Mouse (Mus musculus): ENCODE measurements around the gene Pnpla8. TPM values are rescaled to one million over a fixed set of nuclear protein-coding genes. Genes with fewer than 3 reads are reported as not detected.
"Not testable (repeated sequence)": the region's sequence is repeated elsewhere in the genome, so short reads cannot be mapped to it uniquely, and the experiment has no call there.

The Pnpla8 gene
- 49.1 and 51.5 TPM in 2 replicates for polyA plus RNA-seq (2015; fragmentation: Nextera tagmentation; extraction: Ambion mirVana)

GRCm38 (mm10) chr12:44221070-44221469, at the start of gene Pnpla8:
Gene Pnpla8, plus strand, starts transcription at chr12:44221370.
- DNase-seq (ENCODE audit: low spot score) = not testable (repeated sequence)

- no peak for DNase-seq (ENCODE audit: low spot score)
These were observed 44.7 kb upstream of the Pnpla8 start for GRCm38 (mm10) chr12:44176331-44177037.

DNA sequence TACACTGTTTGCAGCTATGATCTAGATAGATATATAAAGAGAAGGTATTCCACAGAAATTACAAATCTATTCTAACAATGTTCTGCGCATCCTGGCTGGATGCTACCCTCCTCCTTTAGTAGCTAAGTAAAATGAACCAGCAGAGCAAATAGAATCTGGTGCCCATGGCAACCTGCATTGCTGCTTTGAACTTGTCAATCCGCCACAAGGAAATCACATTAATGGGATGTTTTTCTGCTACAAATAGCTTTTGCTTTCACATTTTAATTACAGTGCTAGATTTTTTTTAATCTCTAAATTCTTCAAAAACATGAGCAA, 44.2 kb upstream of the Pnpla8 start:
- no peak for DNase-seq (ENCODE audit: low spot score)

GRCm38 (mm10) chr12:44181081-44181982, 39.8 kb upstream of the Pnpla8 start:
- DNase-seq (ENCODE audit: low spot score) = no peak

DNA sequence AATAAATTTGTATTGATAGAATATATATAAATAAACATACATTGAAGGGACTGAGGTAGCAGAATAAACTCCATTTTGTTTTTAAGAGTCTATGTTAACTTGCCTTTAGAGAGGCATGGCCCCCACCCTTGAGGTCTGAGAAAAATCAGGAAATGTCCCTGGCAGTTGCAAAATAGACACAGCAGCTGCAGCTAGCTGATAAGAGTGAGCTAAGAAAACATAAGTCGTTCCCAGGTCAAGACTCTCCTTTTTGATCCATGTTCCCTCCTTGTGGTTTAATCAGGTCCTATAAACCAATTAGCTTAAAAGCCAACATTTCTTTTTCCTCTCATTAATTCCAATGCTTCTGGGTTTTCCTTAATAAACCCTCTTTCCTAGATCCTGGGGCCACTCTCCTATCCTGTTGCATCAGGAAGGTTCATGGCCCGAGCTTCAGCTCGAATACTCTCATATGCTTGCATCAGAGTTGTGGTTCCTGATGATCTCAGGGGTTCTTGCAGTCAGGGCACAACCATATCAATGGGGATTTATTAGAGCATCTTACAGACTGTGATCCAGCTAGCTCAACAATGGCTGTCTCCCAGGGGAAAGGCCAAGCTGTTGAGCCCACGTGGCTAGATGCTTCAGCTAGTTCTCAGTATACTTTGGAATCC, 23.2 kb upstream of the Pnpla8 start:
- DNase-seq (ENCODE audit: low spot score) = no peak

GRCm38 (mm10) chr12:44209141-44209823, 11.9 kb upstream of the Pnpla8 start:
- DNase-seq (ENCODE audit: low spot score) = peak; percentile 19

DNA sequence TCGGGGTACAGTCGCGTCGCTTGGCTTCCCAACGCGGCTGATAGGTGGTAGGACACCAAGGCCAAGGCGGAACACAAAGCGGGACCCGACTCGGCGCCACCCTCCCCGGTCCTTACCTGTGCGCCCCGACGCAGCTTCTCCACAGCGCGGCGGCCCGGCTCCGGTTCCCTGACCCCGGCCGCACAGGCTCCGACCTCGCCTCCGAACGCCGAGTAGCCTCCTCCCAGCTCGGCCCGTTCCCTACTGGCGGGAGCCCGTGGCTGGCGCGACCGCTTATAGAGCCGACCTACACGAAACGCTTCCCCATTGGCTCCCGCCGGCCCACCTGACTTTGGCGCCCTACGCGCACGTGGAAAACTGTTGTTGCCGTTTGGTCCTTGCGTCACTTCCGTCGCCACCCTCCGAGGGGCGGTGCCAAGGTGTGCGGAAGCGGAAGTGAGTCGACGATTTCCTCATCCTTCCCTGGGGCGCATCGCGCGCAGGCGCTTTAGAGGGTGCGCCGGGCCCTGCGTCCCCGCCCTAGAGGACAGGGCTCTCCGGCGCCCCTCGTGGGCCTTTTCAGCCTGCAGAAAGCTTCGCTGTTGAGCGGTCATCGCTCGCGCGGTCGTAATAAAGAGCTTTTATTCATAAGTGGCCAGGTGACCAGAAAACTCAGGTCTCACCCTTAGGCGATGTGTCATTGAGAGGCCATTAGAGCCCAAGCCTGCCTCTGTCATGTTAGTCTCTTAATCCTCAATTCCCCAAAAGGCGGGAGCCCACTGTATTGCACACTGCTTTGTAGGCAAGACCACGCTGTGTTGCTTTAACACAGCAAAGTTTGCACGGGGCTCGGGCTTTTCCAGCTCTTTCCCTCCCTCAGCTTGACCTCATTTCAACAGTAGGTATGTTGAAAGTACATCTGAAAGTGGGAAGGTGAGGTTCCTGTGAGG, 11.1 kb upstream of the Pnpla8 start, which contains the start of gene Dnajb9:
Gene Dnajb9 (minus strand): TSS at position 503 of the 929 bp plus-strand sequence.
- DNase-seq (ENCODE audit: low spot score) = peak; percentile 100

DNA sequence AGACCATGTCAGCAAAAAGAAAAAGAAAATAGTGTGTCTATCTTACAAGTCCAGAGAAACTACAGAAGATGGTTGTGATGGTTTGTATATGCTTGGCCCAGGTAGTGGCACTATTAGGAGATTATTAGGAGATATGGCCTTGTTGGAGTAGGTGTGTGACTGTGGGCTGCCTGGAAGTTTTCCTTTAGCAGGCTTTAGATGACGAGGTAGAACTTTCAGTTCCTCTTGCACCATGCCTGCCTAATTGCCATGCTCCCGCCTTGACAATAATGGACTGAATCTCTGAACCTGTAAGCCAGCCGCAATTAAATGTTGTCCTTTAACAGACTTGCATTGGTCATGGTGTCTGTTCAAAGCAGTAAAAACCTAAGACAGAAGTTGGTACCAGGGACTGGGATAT, 9.6 kb upstream of the Pnpla8 start:
- no peak for DNase-seq (ENCODE audit: low spot score)

DNA sequence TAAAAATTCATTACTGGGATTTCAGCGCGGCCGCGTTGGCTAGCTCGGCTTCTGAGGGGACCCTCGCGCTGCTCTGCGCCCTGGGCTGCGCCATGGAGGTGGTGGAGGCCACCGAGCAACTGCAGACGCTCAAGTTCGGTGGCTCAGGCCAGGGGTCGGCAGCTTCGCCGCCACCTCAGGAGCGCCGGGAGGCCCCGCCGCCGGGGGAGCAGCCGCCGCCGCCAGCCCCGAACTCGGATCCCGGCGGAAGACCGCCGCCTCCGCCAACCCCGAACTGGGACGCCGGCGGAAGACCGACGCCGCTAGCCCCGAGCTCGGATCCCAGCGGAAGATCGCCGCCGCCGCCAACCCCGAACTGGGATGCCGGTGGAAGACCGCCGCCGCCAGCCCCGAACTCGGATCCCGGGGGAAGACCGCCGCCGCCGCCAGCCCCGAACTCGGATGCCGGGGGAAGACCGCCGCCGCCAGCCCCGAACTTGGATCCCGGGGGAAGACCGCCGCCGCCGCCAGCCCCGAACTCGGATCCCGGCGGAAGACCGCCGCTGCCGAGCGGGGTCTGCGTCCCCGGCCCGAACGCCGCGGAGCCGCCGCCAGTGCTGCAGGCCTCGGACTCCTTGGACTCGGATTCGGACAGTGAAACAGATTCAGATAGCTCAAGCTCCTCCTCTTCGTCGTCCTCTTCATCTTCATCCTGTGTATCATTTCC, 634 bp downstream of the Pnpla8 start:
- no peak for DNase-seq (ENCODE audit: low spot score)

- no peak for DNase-seq (ENCODE audit: low spot score)
These were observed 1.9 kb downstream of the Pnpla8 start for GRCm38 (mm10) chr12:44223044-44223443.

DNA sequence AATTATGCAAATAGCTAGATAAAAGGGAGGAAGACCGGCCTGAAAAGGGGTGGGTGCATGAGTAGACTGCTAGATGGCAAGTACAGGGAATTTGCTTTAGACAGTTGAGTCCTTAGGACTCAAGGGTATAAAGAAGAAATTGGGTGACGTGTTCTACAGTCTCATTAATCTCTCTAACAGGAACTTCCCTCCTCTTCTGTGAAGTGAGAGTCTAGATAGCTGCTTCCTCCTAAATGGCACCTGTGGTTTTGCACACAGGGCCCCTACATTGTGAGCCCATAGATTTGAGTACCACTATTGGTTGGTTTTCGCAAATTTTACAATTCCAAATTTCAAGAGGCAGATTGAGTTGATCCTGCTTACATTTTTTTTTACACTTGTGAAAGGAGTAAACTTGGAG, 3.5 kb downstream of the Pnpla8 start:
- no peak for DNase-seq (ENCODE audit: low spot score)

GRCm38 (mm10) chr12:44241090-44241489, 19.9 kb downstream of the Pnpla8 start:
- DNase-seq (ENCODE audit: low spot score) = no peak

GRCm38 (mm10) chr12:44242407-44242806, 21.2 kb downstream of the Pnpla8 start:
- no peak for DNase-seq (ENCODE audit: low spot score)

- DNase-seq (ENCODE audit: low spot score) = no peak
These were observed 24.6 kb downstream of the Pnpla8 start for GRCm38 (mm10) chr12:44245739-44246138.

DNA sequence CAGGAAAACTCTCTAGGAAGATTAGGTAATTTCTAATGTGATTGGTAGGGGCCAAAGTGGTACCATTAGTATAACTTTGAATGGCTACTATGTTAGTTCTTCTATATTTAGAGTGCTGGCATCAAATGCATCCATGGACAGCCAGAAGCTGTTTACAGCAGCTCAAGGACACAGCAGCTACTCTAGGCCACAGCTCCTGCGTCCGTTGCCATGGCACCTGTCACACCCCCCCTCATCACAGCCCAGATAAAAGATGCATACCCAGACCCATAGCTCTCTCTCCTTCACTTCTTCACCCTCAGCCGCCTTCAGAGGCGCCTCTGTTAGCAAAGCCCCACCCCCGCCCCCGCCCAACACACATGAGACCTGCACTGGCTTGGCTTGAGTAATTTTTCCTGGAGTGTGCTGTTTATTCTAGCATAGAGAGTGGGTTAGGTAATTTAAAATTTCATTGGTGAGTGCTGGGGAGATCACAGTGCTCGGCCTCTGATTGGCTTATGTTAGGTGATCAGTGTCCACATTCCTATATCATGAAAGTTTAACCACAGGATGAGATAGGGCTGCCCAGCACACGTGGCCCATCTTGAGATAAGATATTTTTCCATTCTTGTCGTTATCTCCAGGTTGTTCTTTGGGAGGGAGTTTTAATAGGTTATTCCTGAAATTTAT, 27.3 kb downstream of the Pnpla8 start:
- DNase-seq (ENCODE audit: low spot score) = no peak

- no peak for DNase-seq (ENCODE audit: low spot score)
These were observed 41.4 kb downstream of the Pnpla8 start for GRCm38 (mm10) chr12:44262612-44263011.

- no peak for DNase-seq (ENCODE audit: low spot score)
These were observed 44.5 kb downstream of the Pnpla8 start for GRCm38 (mm10) chr12:44265651-44266050.

GRCm38 (mm10) chr12:44267196-44267595, 46.0 kb downstream of the Pnpla8 start:
- DNase-seq (ENCODE audit: low spot score) = no peak

DNA sequence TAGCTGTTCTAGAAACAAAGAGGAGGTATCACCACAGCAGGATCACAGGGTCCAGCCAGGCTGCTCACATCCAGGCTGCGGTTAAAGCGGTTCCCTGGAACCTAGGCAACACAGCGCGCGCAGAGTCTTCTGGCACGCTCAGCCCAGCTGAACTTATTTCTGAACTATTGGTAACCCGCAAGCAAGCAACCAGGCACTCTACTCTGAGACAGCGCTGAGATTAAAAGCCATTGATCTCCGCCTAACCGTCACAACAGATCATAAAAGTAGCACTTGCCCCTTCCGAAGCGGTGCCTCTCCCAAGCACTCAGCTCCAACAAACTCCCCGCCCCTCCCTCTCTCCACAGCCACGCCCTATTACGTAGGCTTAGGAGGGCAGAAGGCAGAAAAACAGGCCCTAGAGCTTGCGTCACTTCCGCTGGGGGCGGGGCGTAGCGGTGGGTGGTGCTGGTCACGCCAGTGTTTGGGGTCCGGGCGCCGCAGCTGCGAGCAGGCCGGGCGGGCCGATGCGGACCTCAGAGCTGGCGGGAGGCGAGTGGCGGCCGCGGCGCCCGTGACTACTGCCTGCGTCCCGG, 47.6 kb downstream of the Pnpla8 start:
- DNase-seq (ENCODE audit: low spot score) = peak; percentile 99
